Mouse (Mus musculus) lung, embryonic 16.5 days (tissue): ENCODE results near the gene Cdipt. TPM values are rescaled to one million over a fixed set of nuclear protein-coding genes. Genes with fewer than 3 reads are reported as not detected.
A peak's percentile ranks its signal among the peaks of the same experiment; 100 is the strongest.

Source experiments
- ATAC-seq: fragments of 200-750 bp; cut with Nextera tagmentation; 2 replicates; pipeline ENCODE4 v1.8.0; 2017; ENCODE audit warnings: low read depth, mild to moderate bottlenecking, moderate library complexity
- H3K27ac ChIP-seq: fragments of 300-500 bp; sonication (generic); 2 replicates; pipeline ENCODE4 v1.5.1; 2014; ENCODE audit warnings: mild to moderate bottlenecking, control low read depth, low read length
- H3K27me3 ChIP-seq: fragments of 300-500 bp; sonication (generic); 2 replicates; pipeline ENCODE4 v1.6.1; 2014; ENCODE audit warnings: low read depth, low read length, mixed read lengths; ENCODE audit not compliant: control insufficient read depth, insufficient read depth
- H3K36me3 ChIP-seq: fragments of 300-500 bp; sonication (generic); 2 replicates; pipeline ENCODE4 v1.6.1; 2014; ENCODE audit warnings: low read length; ENCODE audit not compliant: control insufficient read depth, insufficient read depth
- H3K4me1 ChIP-seq: fragments of 300-500 bp; sonication (generic); replicated peaks from 2 replicates; pipeline ENCODE4 v1.6.1; 2014; ENCODE audit warnings: low read length, mixed read lengths; ENCODE audit not compliant: control insufficient read depth, insufficient read depth
- H3K4me2 ChIP-seq: fragments of 300-500 bp; sonication (generic); 2 replicates; pipeline ENCODE4 v1.6.1; 2014; ENCODE audit warnings: low read depth, low read length, control low read depth
- H3K4me3 ChIP-seq: fragments of 300-500 bp; sonication (generic); 2 replicates; pipeline ENCODE4 v1.5.1; 2014; ENCODE audit warnings: mild to moderate bottlenecking, low read length, control low read depth
- H3K9ac ChIP-seq: fragments of 300-500 bp; sonication (generic); 2 replicates; pipeline ENCODE4 v1.6.1; 2014; ENCODE audit warnings: low read length, control low read depth
- H3K9me3 ChIP-seq: fragments of 300-500 bp; sonication (generic); 2 replicates; pipeline ENCODE4 v1.6.1; 2016; ENCODE audit warnings: low read length; ENCODE audit not compliant: control insufficient read depth
- WGBS: fragments of 180-500 bp; shearing (Covaris S2); extraction: QIAGEN DNeasy Blood & Tissue Kit; methylation state at CpG from one replicate; pipeline ENCODE4 v1.1.7; 2014; 5-methylcytosine and 5-hydroxymethylcytosine counted together
- polyA plus RNA-seq: library from polyadenylated mRNA; unstranded; fragments of >200 nt; fragmentation: Nextera tagmentation; extraction: Ambion mirVana; gene quantifications from 2 replicates; pipeline ENCODE4 v1.2.1, GENCODE M21; 2015

Cdipt gene
- polyA plus RNA-seq, 1 experiment from 2014 or later: 119 TPM

- H3K4me2 ChIP-seq: peak overlapping the region; percentile 85
- peak overlapping the region; percentile 70 for H3K9ac ChIP-seq
- ATAC-seq: no peak
- H3K27ac ChIP-seq: peak overlapping the region; percentile 34; the same call in 1 of the 2 replicates
- peak overlapping the region; percentile 56 for H3K4me3 ChIP-seq
- H3K27me3 ChIP-seq: no peaks in the 10 kb centered on the region
- peaks cover 27% of the 10 kb centered on the region for H3K36me3 ChIP-seq
- no peaks in the 10 kb centered on the region for H3K9me3 ChIP-seq
- peaks cover 73% of the 10 kb centered on the region for H3K4me1 ChIP-seq
- 55% methylated on average over 3 of the region's 3 CpGs for WGBS
Observed at GRCm38 (mm10) chr7:127020031-127020430, 44.3 kb downstream of the Cdipt start.

DNA sequence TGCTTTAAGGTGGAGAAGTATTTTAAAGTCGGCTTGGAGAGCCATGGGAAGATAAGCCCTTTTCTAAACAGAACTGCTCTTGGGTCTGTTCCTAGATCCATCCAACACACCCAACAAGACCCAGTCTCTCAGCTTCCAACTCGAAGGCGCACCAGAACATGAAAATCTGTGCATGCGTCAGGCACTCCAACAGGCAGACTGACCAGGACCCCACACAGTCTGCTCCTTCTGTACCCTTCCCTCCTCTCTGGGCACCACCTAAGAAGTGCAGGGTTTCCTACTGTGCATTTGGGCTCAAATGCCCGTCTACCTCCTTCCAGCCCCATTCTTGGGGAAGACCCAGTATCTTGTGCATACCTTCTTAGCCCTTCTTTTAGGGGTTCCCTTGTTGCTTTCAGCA, 44.8 kb downstream of the Cdipt start:
- Histone ChIP-seq H3K4me2 (peak overlapping the region; percentile 85), H3K27ac (peak overlapping the region; percentile 34), H3K4me3 (peak overlapping the region; percentile 56), H3K27me3 (no peaks in the 10 kb centered on the region), H3K4me1 (peaks cover 68% of the 10 kb centered on the region), H3K36me3 (peaks cover 25% of the 10 kb centered on the region), H3K9me3 (no peaks in the 10 kb centered on the region), H3K9ac (peak overlapping the region; percentile 70)
- no peak for ATAC-seq
- WGBS: 23% methylated on average over 5 of the region's 5 CpGs

GRCm38 (mm10) chr7:127020901-127021562, 45.3 kb downstream of the Cdipt start, which contains the start of the genes Gm42742 and Prrt2:
Gene Gm42742 (minus strand): TSS chr7:127021097.
Gene Prrt2 (minus strand): TSS chr7:127021211.
- Histone ChIP-seq H3K27ac (peak within 1 kb of the TSS; percentile 34), H3K36me3 (peaks cover 22% of the 10 kb centered on the region), H3K4me1 (peaks cover 63% of the 10 kb centered on the region), H3K9ac (peak within 1 kb of the TSS; percentile 70), H3K4me2 (peak within 1 kb of the TSS; percentile 85), H3K9me3 (no peaks in the 10 kb centered on the region), H3K4me3 (peak within 1 kb of the TSS; percentile 56), H3K27me3 (no peaks in the 10 kb centered on the region)
- WGBS: 1% methylated on average over 34 of the region's 37 CpGs
- ATAC-seq: peak; percentile 31

- H3K4me2 ChIP-seq: peak overlapping the region; percentile 85
- ATAC-seq: no peak
- H3K4me1 ChIP-seq: peaks cover 62% of the 10 kb centered on the region
- peak overlapping the region; percentile 70 for H3K9ac ChIP-seq
- H3K27me3 ChIP-seq: no peaks in the 10 kb centered on the region
- H3K27ac ChIP-seq: peak overlapping the region; percentile 34
- 42% methylated on average over 5 of the region's 5 CpGs for WGBS
- H3K36me3 ChIP-seq: peaks cover 22% of the 10 kb centered on the region
- no peaks in the 10 kb centered on the region for H3K9me3 ChIP-seq
- peak overlapping the region; percentile 56 for H3K4me3 ChIP-seq
Observed at GRCm38 (mm10) chr7:127021563-127022527, 46.1 kb downstream of the Cdipt start.

- peaks cover 62% of the 10 kb centered on the region for H3K4me1 ChIP-seq
- no peaks in the 10 kb centered on the region for H3K9me3 ChIP-seq
- 73% methylated on average over 7 of the region's 7 CpGs for WGBS
- no peak for ATAC-seq
- H3K9ac ChIP-seq: peak overlapping the region; percentile 99
- peak overlapping the region; percentile 94; the same call in 1 of the 2 replicates for H3K4me3 ChIP-seq
- H3K4me2 ChIP-seq: peak overlapping the region; percentile 96
- H3K27ac ChIP-seq: no peak overlapping the region
- H3K27me3 ChIP-seq: no peaks in the 10 kb centered on the region
- H3K36me3 ChIP-seq: peaks cover 22% of the 10 kb centered on the region
Observed at GRCm38 (mm10) chr7:127022528-127023271, 47.0 kb downstream of the Cdipt start.

GRCm38 (mm10) chr7:127023272-127023691, 47.6 kb downstream of the Cdipt start:
- Histone ChIP-seq H3K4me3 (peak overlapping the region; percentile 94), H3K9me3 (no peaks in the 10 kb centered on the region), H3K4me1 (peaks cover 62% of the 10 kb centered on the region), H3K9ac (peak overlapping the region; percentile 99), H3K27me3 (no peaks in the 10 kb centered on the region), H3K27ac (0 out of 2 replicates have a peak overlapping the region, but pooled peaks have one; percentile 27), H3K4me2 (peak overlapping the region; percentile 96), H3K36me3 (peaks cover 22% of the 10 kb centered on the region)
- WGBS: 73% methylated on average over 13 of the region's 13 CpGs
- ATAC-seq: no peak

DNA sequence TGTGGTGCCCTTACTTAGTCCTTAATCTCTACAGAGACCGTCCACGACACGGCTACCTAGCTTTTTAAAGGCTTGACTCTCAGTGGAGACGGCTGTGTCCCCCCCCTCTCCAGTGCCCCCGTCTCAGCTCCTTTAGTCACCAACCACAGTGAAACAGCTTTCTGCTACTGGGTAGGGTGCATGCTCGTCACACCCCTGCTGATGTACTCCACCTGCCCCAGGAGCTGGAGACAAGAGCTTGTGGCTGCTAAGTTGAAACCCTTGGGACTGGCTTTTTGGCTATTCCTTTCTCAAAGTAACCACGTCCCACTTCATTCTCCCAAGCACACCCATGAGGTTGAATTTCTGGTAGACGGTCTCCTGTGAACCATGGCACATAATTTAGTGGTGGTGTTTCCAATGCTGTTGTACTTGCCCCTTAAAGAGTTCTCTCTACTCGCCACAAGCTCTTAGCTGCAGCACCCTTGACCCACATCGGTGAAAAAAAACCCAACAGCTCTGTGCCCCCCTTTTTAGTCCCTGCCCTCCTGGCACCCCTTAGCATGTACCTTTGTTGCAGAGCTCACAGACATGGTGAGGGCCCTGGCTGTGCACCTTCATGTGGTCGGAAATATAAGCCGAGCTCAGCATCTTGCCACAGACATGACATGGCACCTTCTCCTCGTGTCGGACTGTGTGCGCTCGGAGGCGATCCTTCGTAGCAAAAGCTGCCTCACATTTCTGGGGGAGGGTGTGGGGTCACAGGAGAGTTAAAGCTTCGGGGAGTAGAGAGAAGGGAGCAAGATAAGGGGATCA, 48.4 kb downstream of the Cdipt start:
- WGBS: 10% methylated on average over 19 of the region's 19 CpGs
- Histone ChIP-seq H3K4me3 (peak overlapping the region; percentile 94), H3K9me3 (no peaks in the 10 kb centered on the region), H3K27ac (peak overlapping the region; percentile 99), H3K27me3 (no peaks in the 10 kb centered on the region), H3K4me1 (peaks cover 55% of the 10 kb centered on the region), H3K36me3 (peaks cover 23% of the 10 kb centered on the region), H3K4me2 (peak overlapping the region; percentile 96), H3K9ac (peak overlapping the region; percentile 99)
- no peak for ATAC-seq
